Mouse (Mus musculus) forebrain, postnatal 0 days (tissue): Measurements from ENCODE around the gene Wwc2. TPM values are rescaled to one million over a fixed set of nuclear protein-coding genes. Genes with fewer than 3 reads are reported as not detected.

ENCODE experiments used
- ATAC-seq: fragments of 200-750 bp; cut with Nextera tagmentation; 2 replicates; pipeline ENCODE4 v1.8.0; 2017; ENCODE audit warnings: mild to moderate bottlenecking, moderate library complexity
- DNase-seq: peaks from one replicate; pipeline ENCODE4 v3.0.0-alpha.2; 2015
- H3K27ac ChIP-seq: fragments of 300-500 bp; sonication (generic); 2 replicates; pipeline ENCODE4 v1.5.1; 2014; ENCODE audit warnings: low read depth, mild to moderate bottlenecking, antibody characterized with exemption, low read length, moderate library complexity, mixed read lengths
- H3K27me3 ChIP-seq: fragments of 300-500 bp; sonication (generic); 2 replicates; pipeline ENCODE4 v1.6.1; 2014; ENCODE audit warnings: mild to moderate bottlenecking, low read length, mixed read lengths; ENCODE audit not compliant: insufficient read depth
- H3K36me3 ChIP-seq: fragments of 300-500 bp; sonication (generic); 2 replicates; pipeline ENCODE4 v1.6.1; 2014; ENCODE audit warnings: mild to moderate bottlenecking, moderate library complexity; ENCODE audit not compliant: insufficient read depth
- H3K4me1 ChIP-seq: fragments of 300-500 bp; sonication (generic); 2 replicates; pipeline ENCODE4 v1.6.1; 2014; ENCODE audit warnings: antibody characterized with exemption; ENCODE audit not compliant: insufficient read depth
- H3K4me2 ChIP-seq: fragments of 300-500 bp; sonication (generic); 2 replicates; pipeline ENCODE4 v1.6.1; 2014; ENCODE audit warnings: low read depth, mild to moderate bottlenecking, moderate library complexity
- H3K4me3 ChIP-seq: fragments of 300-500 bp; sonication (generic); 2 replicates; pipeline ENCODE4 v1.5.1; 2014; ENCODE audit warnings: low read depth, low read length, mixed read lengths
- H3K9ac ChIP-seq: fragments of 300-500 bp; sonication (generic); 2 replicates; pipeline ENCODE4 v1.6.1; 2014; ENCODE audit warnings: mild to moderate bottlenecking
- H3K9me3 ChIP-seq: fragments of 300-500 bp; sonication (generic); 2 replicates; pipeline ENCODE4 v1.6.1; 2016; ENCODE audit warnings: low read length
- CTCF ChIP-seq: sonication (generic); IDR thresholded peaks from 2 replicates; pipeline ENCODE4 v1.5.1; 2016; ENCODE audit warnings: antibody characterized with exemption, control low read depth, low read depth
- WGBS: fragments of 180-500 bp; shearing (Covaris S2); extraction: QIAGEN DNeasy Blood & Tissue Kit; methylation state at CpG from one replicate; pipeline ENCODE4 v1.1.7; 2014; 5-methylcytosine and 5-hydroxymethylcytosine counted together
- polyA plus RNA-seq: library from polyadenylated mRNA; unstranded; fragments of >200 nt; fragmentation: Nextera tagmentation; extraction: Ambion mirVana; gene quantifications from 2 replicates; pipeline ENCODE4 v1.2.1, GENCODE M21; 2015
- total RNA-seq: library from RNA; depleted of rRNA; stranded (reverse); fragments of >200 nt; gene quantifications from 2 replicates; pipeline ENCODE4 v1.2.3, GENCODE M21; 2014

Gene Wwc2
- total and polyA plus RNA-seq, 2 experiments from 2014 or later, result 4.7 to 8.4 TPM

GRCm38 (mm10) chr8:47874497-47875178 lies 116.1 kb downstream of the Wwc2 start:
- H3K4me2 ChIP-seq, result no peak overlapping the region
- no peaks in the 10 kb centered on the region for H3K4me1 ChIP-seq
- WGBS, result 74% methylated on average over 13 of the region's 13 CpGs
- no peak overlapping the region for H3K4me3 ChIP-seq
- H3K36me3 ChIP-seq, result no peaks in the 10 kb centered on the region
- TF ChIP-seq CTCF, result no peak
- no peak overlapping the region for H3K9ac ChIP-seq
- H3K9me3 ChIP-seq, result no peaks in the 10 kb centered on the region
- no peak overlapping the region for H3K27ac ChIP-seq
- no peaks in the 10 kb centered on the region for H3K27me3 ChIP-seq
- ATAC-seq (no peak), DNase-seq (no peak)

- no peaks in the 10 kb centered on the region for H3K27me3 ChIP-seq
- no peak overlapping the region for H3K9ac ChIP-seq
- peak; percentile 98 for TF ChIP-seq CTCF
- H3K27ac ChIP-seq, result no peak overlapping the region
- ATAC-seq (peak; percentile 84), DNase-seq (peak; percentile 82)
- H3K4me1 ChIP-seq, result no peaks in the 10 kb centered on the region
- 50% methylated on average over 13 of the region's 13 CpGs for WGBS
- no peak overlapping the region for H3K4me2 ChIP-seq
- H3K9me3 ChIP-seq, result no peaks in the 10 kb centered on the region
- H3K36me3 ChIP-seq, result peaks cover 11% of the 10 kb centered on the region; the same call in 1 of the 2 replicates
- no peak overlapping the region for H3K4me3 ChIP-seq
Observed at GRCm38 (mm10) chr8:47872361-47873107, 118.2 kb downstream of the Wwc2 start.

DNA sequence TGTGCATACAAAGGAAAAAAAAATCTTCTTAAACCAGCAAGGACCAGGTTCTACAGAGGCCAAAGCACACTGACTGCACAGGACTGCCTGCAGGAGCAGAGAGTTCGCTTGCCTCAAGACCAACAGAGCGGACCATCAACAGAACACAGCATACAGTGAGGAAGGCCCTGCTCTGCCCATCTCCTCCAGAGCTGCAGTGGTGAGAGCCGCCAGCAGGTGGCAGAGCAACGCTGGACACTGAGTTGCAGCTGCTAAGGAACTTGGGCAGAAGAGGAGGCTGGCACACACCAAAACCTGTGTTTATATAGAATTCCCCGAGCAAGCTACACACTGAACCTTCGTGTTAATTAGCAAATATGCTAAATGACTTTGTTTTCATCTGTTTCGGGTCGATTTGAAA lies 123.7 kb downstream of the Wwc2 start:
- peak; percentile 89 for DNase-seq
- no peak overlapping the region for H3K4me3 ChIP-seq
- H3K36me3 ChIP-seq, result peaks cover 11% of the 10 kb centered on the region; the same call in 1 of the 2 replicates
- ATAC-seq, result peak; percentile 87
- 21% methylated on average over 8 of the region's 8 CpGs for WGBS
- no peak overlapping the region for H3K9ac ChIP-seq
- TF ChIP-seq CTCF, result peak; percentile 95
- H3K9me3 ChIP-seq, result no peaks in the 10 kb centered on the region
- no peaks in the 10 kb centered on the region for H3K4me1 ChIP-seq
- no peak overlapping the region for H3K27ac ChIP-seq
- no peaks in the 10 kb centered on the region for H3K27me3 ChIP-seq
- H3K4me2 ChIP-seq, result no peak overlapping the region

- H3K36me3 ChIP-seq, result peaks cover 11% of the 10 kb centered on the region; the same call in 1 of the 2 replicates
- no peak for ATAC-seq
- H3K27ac ChIP-seq, result no peak overlapping the region
- TF ChIP-seq CTCF, result no peak
- WGBS, result 79% methylated on average over 8 of the region's 8 CpGs
- no peaks in the 10 kb centered on the region for H3K4me1 ChIP-seq
- H3K27me3 ChIP-seq, result no peaks in the 10 kb centered on the region
- H3K9me3 ChIP-seq, result no peaks in the 10 kb centered on the region
- H3K4me2 ChIP-seq, result no peak overlapping the region
- H3K9ac ChIP-seq, result no peak overlapping the region
- no peak overlapping the region for H3K4me3 ChIP-seq
- DNase-seq, result no peak
Observed at GRCm38 (mm10) chr8:47866568-47866967, 124.2 kb downstream of the Wwc2 start.

- peak; percentile 45 for ATAC-seq
- no peak for DNase-seq
- 83% methylated on average over 12 of the region's 12 CpGs for WGBS
- no peak overlapping the region for H3K27ac ChIP-seq
- H3K4me3 ChIP-seq, result no peak overlapping the region
- no peaks in the 10 kb centered on the region for H3K9me3 ChIP-seq
- H3K27me3 ChIP-seq, result no peaks in the 10 kb centered on the region
- H3K4me2 ChIP-seq, result no peak overlapping the region
- H3K9ac ChIP-seq, result no peak overlapping the region
- no peak for TF ChIP-seq CTCF
- no peaks in the 10 kb centered on the region for H3K36me3 ChIP-seq
- H3K4me1 ChIP-seq, result no peaks in the 10 kb centered on the region
Observed at GRCm38 (mm10) chr8:47859259-47859658, 131.5 kb downstream of the Wwc2 start.

DNA sequence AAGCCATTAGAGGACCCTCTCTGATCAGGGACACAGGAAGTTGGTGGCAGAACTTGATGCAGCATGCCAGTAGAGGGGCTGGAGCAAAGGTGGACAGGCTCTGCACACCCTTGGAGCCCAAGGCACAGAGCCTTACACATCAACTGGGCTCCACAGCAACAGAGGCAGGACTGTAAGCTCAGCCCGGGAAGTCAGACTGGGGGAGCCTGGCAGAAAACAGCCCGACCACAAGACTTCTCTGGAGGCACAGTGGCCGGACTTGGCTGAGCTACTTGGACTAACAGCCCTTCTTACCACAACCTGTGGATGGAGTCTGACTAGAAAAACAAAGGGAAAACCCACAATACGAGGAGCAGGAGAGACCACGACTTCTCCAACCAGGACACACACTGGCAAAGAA lies 137.4 kb downstream of the Wwc2 start:
- no peak for TF ChIP-seq CTCF
- Histone ChIP-seq H3K4me1 (0 out of 2 replicates have a peak, but pooled peaks cover 2% of the 10 kb centered on the region), H3K4me2 (no peak overlapping the region), H3K4me3 (no peak overlapping the region), H3K27ac (no peak overlapping the region), H3K9me3 (no peaks in the 10 kb centered on the region), H3K27me3 (no peaks in the 10 kb centered on the region), H3K9ac (no peak overlapping the region), H3K36me3 (peaks cover 7% of the 10 kb centered on the region; the same call in 1 of the 2 replicates)
- ATAC-seq (no peak), DNase-seq (no peak)
- 88% methylated on average over 5 of the region's 5 CpGs for WGBS

- no peak for ATAC-seq
- no peak overlapping the region for H3K9ac ChIP-seq
- TF ChIP-seq CTCF, result no peak
- 92% methylated on average over 5 of the region's 5 CpGs for WGBS
- no peak overlapping the region for H3K4me2 ChIP-seq
- peaks cover 9% of the 10 kb centered on the region; the same call in 1 of the 2 replicates for H3K36me3 ChIP-seq
- H3K4me1 ChIP-seq, result 0 out of 2 replicates have a peak, but pooled peaks cover 2% of the 10 kb centered on the region
- no peaks in the 10 kb centered on the region for H3K9me3 ChIP-seq
- H3K27me3 ChIP-seq, result no peaks in the 10 kb centered on the region
- DNase-seq, result no peak
- no peak overlapping the region for H3K27ac ChIP-seq
- H3K4me3 ChIP-seq, result no peak overlapping the region
Observed at GRCm38 (mm10) chr8:47852737-47853136, 138.0 kb downstream of the Wwc2 start.
